Comparison of ENCODE assay signal across 28 mouse cellular contexts in genomic region chr16:32389049-32389448, GRCm38 (mm10). TPM values are rescaled to one million over a fixed set of nuclear protein-coding genes. Genes with fewer than 3 reads are reported as not detected.
"Had no signal": no experiment of that assay in that cellular context is flagged by ENCODE, and none has a peak within 500 bp of the region (broad histone marks: within the 10 kb centered on the region; RNA-seq: fewer than 3 reads in every experiment).

No protein-coding gene starts in this region.

- DNase-seq: kidney, adult 18-20 months; kidney, postnatal 25 days; layer of hippocampus, postnatal 36 days; left cerebral cortex, postnatal 4 days; lung, adult 18-20 months; lung, postnatal 14 days; midbrain, embryonic 14.5 days; thymus, postnatal 25 days had no signal

- ATAC-seq: inflammation-experienced regulatory T-cells, adult 6 months; intestine, embryonic 16.5 days had no signal

- H3K4me3 ChIP-seq: left cerebral cortex, adult 2 months; limb, embryonic 12.5 days; limb, embryonic 15.5 days; lung, embryonic 15.5 days; megakaryocyte, embryonic 14.5 days had no signal

- H3K9ac ChIP-seq: limb, embryonic 12.5 days; limb, embryonic 15.5 days; lung, embryonic 15.5 days had no signal

- H3K4me2 ChIP-seq: limb, embryonic 12.5 days; limb, embryonic 15.5 days; lung, embryonic 15.5 days; midbrain, embryonic 11.5 days had no signal

- H3K4me1 ChIP-seq: limb, embryonic 12.5 days; limb, embryonic 15.5 days; lung, embryonic 15.5 days had no signal

- H3K27ac ChIP-seq: kidney, postnatal 0 days; left cerebral cortex, adult 2 months; limb, embryonic 12.5 days; limb, embryonic 15.5 days; lung, embryonic 15.5 days; macrophage; stomach, postnatal 0 days had no signal

- H3K9me3 ChIP-seq: limb, embryonic 12.5 days; limb, embryonic 15.5 days; lung, embryonic 15.5 days; megakaryocyte, embryonic 14.5 days had no signal

- H3K27me3 ChIP-seq: limb, embryonic 12.5 days; limb, embryonic 15.5 days; lung, embryonic 15.5 days; megakaryocyte, embryonic 14.5 days had no signal

RNA-seq across cellular contexts. Expression of gene Tm4sf19, which starts 11.3 kb away (rescaled TPM):
- total RNA-seq: layer of hippocampus, adult 8-10 months; layer of hippocampus, postnatal 10 days; left cerebral cortex, adult 2 months; left cerebral cortex, postnatal 14 days; left cerebral cortex, postnatal 4 days; midbrain, postnatal 0 days had no signal
- polyA plus RNA-seq: inflammation-experienced regulatory T-cells, adult 6 months; intestine, embryonic 16.5 days; kidney, embryonic 14.5 days; kidney, postnatal 0 days; limb, embryonic 12.5 days; lung, embryonic 15.5 days; midbrain, embryonic 11.5 days; midbrain, embryonic 14.5 days; midbrain, postnatal 0 days; neural tube, embryonic 11.5 days; neural tube, embryonic 14.5 days; stomach, embryonic 14.5 days; stomach, postnatal 0 days; thymus, postnatal 0 days had no signal
